Mouse (Mus musculus) T-cell, adult 66 days (primary cell): Measurements from ENCODE around the gene Acot9. TPM values are rescaled to one million over a fixed set of nuclear protein-coding genes. Genes with fewer than 3 reads are reported as not detected.

Experiments used
- total RNA-seq, 2 experiments: library from RNA; stranded (reverse); gene quantifications; 3 replicates in 1 of 2; 4 replicates in 1 of 2; pipeline ENCODE4 v1.2.4; 2023

Gene Acot9
- 10 to 100 TPM; 30.2 to 39.4 TPM for total RNA-seq

DNA sequence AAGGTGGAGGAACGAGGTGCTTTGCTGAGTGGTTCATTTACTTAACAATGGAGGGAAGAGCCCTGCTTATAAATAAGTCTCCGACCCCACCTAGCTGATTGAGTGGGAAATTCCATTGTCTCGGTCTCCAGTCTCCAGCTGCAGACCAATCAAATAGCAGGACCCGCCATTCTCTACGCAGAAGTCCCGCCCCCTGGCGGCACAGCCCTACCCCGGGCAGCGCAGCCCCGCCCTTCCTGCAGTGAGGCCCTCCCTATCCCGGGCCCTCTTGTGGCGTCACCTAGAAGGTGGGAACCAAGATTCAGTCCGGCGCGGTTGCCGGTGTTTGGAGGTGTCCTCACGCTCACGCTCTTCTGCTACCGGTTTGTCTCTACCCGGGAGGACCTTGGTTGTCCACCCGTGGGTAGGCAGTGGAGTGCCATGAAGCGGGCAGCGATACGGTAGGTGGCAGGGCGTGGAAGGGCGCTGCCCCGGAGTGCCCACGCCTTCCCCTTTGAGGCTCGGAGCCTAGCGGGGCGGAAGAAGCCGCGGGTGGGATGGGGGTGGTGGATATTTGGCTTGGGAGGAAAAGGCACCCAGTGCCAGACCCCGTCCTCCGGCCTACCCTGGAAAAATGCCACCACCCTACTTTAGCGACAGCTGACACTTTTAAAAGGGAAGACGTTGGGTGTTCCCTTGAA, at the start of gene Acot9:
TSS of gene Acot9 (plus strand) at position 209 of the 680 bp plus-strand sequence.

DNA sequence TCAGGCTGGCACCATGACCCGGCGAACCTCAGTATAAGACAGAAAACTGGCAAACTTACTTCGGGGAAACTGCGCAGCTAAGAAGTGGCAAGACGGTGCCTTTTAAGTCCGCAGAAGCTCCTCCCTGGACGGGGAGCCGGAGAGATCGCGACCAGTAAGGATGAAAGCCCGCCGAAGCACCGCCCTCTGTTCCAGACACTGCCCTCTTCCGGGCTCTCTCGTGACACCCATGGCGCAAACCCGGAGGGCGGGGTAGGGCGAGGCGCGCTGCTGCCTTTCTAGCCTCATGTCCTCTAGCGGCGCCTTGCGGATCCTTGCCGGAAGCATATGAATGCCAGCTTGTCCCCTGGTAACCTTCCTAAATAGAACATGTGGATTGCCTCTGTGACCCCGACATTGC, 46.0 kb upstream of the Acot9 start, which contains the start of gene Sat1:
TSS of gene Sat1 (minus strand) at position 179 of the 400 bp plus-strand sequence.

DNA sequence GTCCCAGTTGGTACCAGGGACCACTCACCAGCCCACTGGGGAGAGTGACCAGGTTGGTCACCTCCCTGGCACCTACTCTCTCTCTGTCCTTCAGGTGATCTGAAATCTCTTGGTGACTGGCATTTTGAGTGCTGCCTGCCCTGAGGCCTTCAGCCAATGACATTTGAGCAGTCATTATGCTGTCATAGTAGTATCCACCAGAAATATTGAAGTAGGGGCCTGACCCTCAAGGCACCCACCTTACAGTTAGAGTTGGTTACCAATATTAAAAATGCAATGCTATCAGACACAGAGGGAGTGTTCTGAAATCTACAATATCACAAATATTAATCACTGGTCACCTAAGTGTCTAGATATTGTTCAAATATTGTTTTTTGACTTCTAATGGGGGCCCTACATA, 78.4 kb downstream of the Acot9 start, which contains the start of gene Prdx4:
TSS of gene Prdx4 (minus strand) at position 101 of the 400 bp plus-strand sequence.

Other genes starting within 250 kb of the Acot9 start
- not detected for gene Magea5, start 199.3 kb upstream of the Acot9 start, total RNA-seq
- not detected for gene Magea1, start 172.7 kb upstream of the Acot9 start, total RNA-seq
- not detected for gene Magea2, start 168.8 kb upstream of the Acot9 start, total RNA-seq
- not detected for gene Cldn34b2, start 134.0 kb upstream of the Acot9 start, total RNA-seq
- 100 to 1,000 TPM; 177 to 184 TPM for gene Sat1, start 46.0 kb upstream of the Acot9 start, total RNA-seq
- gene Prdx4, start 78.3 kb downstream of the Acot9 start, total RNA-seq = 10 to 100 TPM in 1 of 2 experiments, 1 to 10 TPM in 1; 9.1 to 13.6 TPM